Mouse (Mus musculus): ENCODE measurements around the gene Pdcd11. TPM values are rescaled to one million over a fixed set of nuclear protein-coding genes. Genes with fewer than 3 reads are reported as not detected.

Pdcd11 gene
- 5.4 and 5.6 TPM in 2 replicates for polyA plus RNA-seq (2015; fragmentation: Nextera tagmentation; extraction: Ambion mirVana)

GRCm38 (mm10) chr19:47090550-47091156, at the start of gene Pdcd11, which contains the start of gene Usmg5:
Gene Pdcd11, plus strand, starts transcription at chr19:47090768.
Gene Usmg5, minus strand, starts transcription at chr19:47090647.
- peak within 1 kb of the TSS; percentile 99 for H3K9ac ChIP-seq (ENCODE audit: low read depth, low read length)
- H3K27ac ChIP-seq (ENCODE audit: low read length), result peak within 1 kb of the TSS; percentile 90
- H3K9me3 ChIP-seq (replicated peaks; ENCODE audit: control insufficient read depth, low read length, poor library complexity, severe bottlenecking), result no peaks in the 10 kb centered on the region
- peak within 1 kb of the TSS; percentile 95 for H3K4me2 ChIP-seq (ENCODE audit: low read length)
- H3K36me3 ChIP-seq (ENCODE audit: control insufficient read depth, insufficient read depth, low read length), result peaks cover 10% of the 10 kb centered on the region; the same call in 1 of the 2 replicates
- ATAC-seq, result peak; percentile 99
- WGBS, result under 1% methylated on average over 56 of the region's 56 CpGs
- H3K4me1 ChIP-seq (ENCODE audit: control insufficient read depth, insufficient read depth, low read length), result peaks cover 25% of the 10 kb centered on the region
- no peaks in the 10 kb centered on the region for H3K27me3 ChIP-seq (ENCODE audit: control insufficient read depth, insufficient read depth, low read depth, low read length)
- H3K4me3 ChIP-seq (ENCODE audit: low read depth, low read length), result peak within 1 kb of the TSS; percentile 96

DNA sequence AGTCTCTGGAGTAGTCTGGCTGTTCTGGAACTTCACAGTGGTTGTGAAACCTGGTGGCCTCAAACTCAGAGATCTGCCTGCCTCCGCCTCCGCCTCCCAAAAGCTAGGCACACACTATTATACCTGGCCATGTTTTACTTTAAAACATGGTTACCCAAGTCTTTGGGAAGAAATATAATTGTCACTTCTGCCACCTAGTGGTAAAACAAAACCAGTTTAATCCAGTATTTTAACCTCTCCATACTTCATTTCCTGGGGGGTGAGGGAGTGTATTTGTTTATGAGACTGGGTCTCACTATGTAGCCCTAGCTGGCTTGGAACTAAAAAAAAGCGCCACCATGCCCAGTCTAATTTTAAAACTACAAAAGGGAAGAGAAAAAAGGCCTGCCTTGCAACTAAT, 47.0 kb upstream of the Pdcd11 start:
- H3K36me3 ChIP-seq (ENCODE audit: control insufficient read depth, insufficient read depth, low read length), result peaks cover 10% of the 10 kb centered on the region
- no peak overlapping the region for H3K9ac ChIP-seq (ENCODE audit: low read depth, low read length)
- no peaks in the 10 kb centered on the region for H3K9me3 ChIP-seq (replicated peaks; ENCODE audit: control insufficient read depth, low read length, poor library complexity, severe bottlenecking)
- no peak for ATAC-seq
- H3K4me1 ChIP-seq (ENCODE audit: control insufficient read depth, insufficient read depth, low read length), result no peaks in the 10 kb centered on the region
- H3K4me2 ChIP-seq (ENCODE audit: low read length), result no peak overlapping the region
- H3K27me3 ChIP-seq (ENCODE audit: control insufficient read depth, insufficient read depth, low read depth, low read length), result no peaks in the 10 kb centered on the region
- no peak overlapping the region for H3K4me3 ChIP-seq (ENCODE audit: low read depth, low read length)
- WGBS, result 94% methylated on average over 3 of the region's 3 CpGs
- no peak overlapping the region for H3K27ac ChIP-seq (ENCODE audit: low read length)

GRCm38 (mm10) chr19:47046343-47046742, 44.2 kb upstream of the Pdcd11 start:
- Histone ChIP-seq H3K36me3 (ENCODE audit: control insufficient read depth, insufficient read depth, low read length) (peaks cover 5% of the 10 kb centered on the region), H3K4me1 (ENCODE audit: control insufficient read depth, insufficient read depth, low read length) (peaks cover 12% of the 10 kb centered on the region), H3K4me3 (ENCODE audit: low read depth, low read length) (no peak overlapping the region), H3K27ac (ENCODE audit: low read length) (no peak overlapping the region), H3K27me3 (ENCODE audit: control insufficient read depth, insufficient read depth, low read depth, low read length) (no peaks in the 10 kb centered on the region), H3K9me3 (replicated peaks; ENCODE audit: control insufficient read depth, low read length, poor library complexity, severe bottlenecking) (no peaks in the 10 kb centered on the region), H3K9ac (ENCODE audit: low read depth, low read length) (no peak overlapping the region), H3K4me2 (ENCODE audit: low read length) (no peak overlapping the region)
- ATAC-seq, result no peak
- 89% methylated on average over 1 of the region's 1 CpGs for WGBS

GRCm38 (mm10) chr19:47047236-47047833, 43.2 kb upstream of the Pdcd11 start:
- Histone ChIP-seq H3K9me3 (replicated peaks; ENCODE audit: control insufficient read depth, low read length, poor library complexity, severe bottlenecking) (no peaks in the 10 kb centered on the region), H3K9ac (ENCODE audit: low read depth, low read length) (no peak overlapping the region), H3K36me3 (ENCODE audit: control insufficient read depth, insufficient read depth, low read length) (peaks cover 5% of the 10 kb centered on the region), H3K4me3 (ENCODE audit: low read depth, low read length) (no peak overlapping the region), H3K27ac (ENCODE audit: low read length) (no peak overlapping the region), H3K27me3 (ENCODE audit: control insufficient read depth, insufficient read depth, low read depth, low read length) (no peaks in the 10 kb centered on the region), H3K4me2 (ENCODE audit: low read length) (no peak overlapping the region), H3K4me1 (ENCODE audit: control insufficient read depth, insufficient read depth, low read length) (peaks cover 12% of the 10 kb centered on the region)
- 87% methylated on average over 13 of the region's 13 CpGs for WGBS
- ATAC-seq, result no peak

DNA sequence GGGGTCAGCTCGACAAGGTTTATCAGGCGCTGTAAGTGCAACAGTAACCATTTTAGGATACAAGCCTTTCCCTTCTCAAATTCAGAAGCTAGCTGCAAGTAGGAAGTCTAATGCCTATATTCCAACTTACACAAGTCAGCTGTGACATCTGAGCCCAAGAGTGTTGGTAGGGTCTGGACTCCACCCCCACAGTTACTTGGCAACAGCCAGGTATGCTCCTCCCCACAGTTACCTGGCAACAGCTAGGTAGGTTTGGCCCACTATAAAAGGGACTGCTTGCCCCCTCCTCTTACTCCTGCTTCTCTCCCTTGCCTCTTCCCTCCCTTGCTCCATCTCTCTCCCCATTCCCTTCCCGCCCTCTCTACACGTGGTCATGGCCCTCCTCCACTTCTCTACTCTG, 41.5 kb upstream of the Pdcd11 start:
- ATAC-seq, result no peak
- Histone ChIP-seq H3K4me1 (ENCODE audit: control insufficient read depth, insufficient read depth, low read length) (peaks cover 12% of the 10 kb centered on the region), H3K36me3 (ENCODE audit: control insufficient read depth, insufficient read depth, low read length) (peaks cover 5% of the 10 kb centered on the region), H3K27ac (ENCODE audit: low read length) (no peak overlapping the region), H3K4me3 (ENCODE audit: low read depth, low read length) (no peak overlapping the region), H3K9ac (ENCODE audit: low read depth, low read length) (no peak overlapping the region), H3K9me3 (replicated peaks; ENCODE audit: control insufficient read depth, low read length, poor library complexity, severe bottlenecking) (no peaks in the 10 kb centered on the region), H3K27me3 (ENCODE audit: control insufficient read depth, insufficient read depth, low read depth, low read length) (no peaks in the 10 kb centered on the region), H3K4me2 (ENCODE audit: low read length) (peak overlapping the region; percentile 87)
- 66% methylated on average over 4 of the region's 4 CpGs for WGBS

GRCm38 (mm10) chr19:47049840-47050239, 40.7 kb upstream of the Pdcd11 start:
- peak; percentile 33; the same call in 1 of the 2 replicates for ATAC-seq
- peaks cover 12% of the 10 kb centered on the region for H3K4me1 ChIP-seq (ENCODE audit: control insufficient read depth, insufficient read depth, low read length)
- WGBS, result 8% methylated on average over 7 of the region's 7 CpGs
- H3K27me3 ChIP-seq (ENCODE audit: control insufficient read depth, insufficient read depth, low read depth, low read length), result no peaks in the 10 kb centered on the region
- H3K4me2 ChIP-seq (ENCODE audit: low read length), result peak overlapping the region; percentile 87
- H3K9me3 ChIP-seq (replicated peaks; ENCODE audit: control insufficient read depth, low read length, poor library complexity, severe bottlenecking), result no peaks in the 10 kb centered on the region
- peak overlapping the region; percentile 93 for H3K9ac ChIP-seq (ENCODE audit: low read depth, low read length)
- H3K27ac ChIP-seq (ENCODE audit: low read length), result peak overlapping the region; percentile 95; the same call in 1 of the 2 replicates
- peaks cover 5% of the 10 kb centered on the region for H3K36me3 ChIP-seq (ENCODE audit: control insufficient read depth, insufficient read depth, low read length)
- peak overlapping the region; percentile 95 for H3K4me3 ChIP-seq (ENCODE audit: low read depth, low read length)

- WGBS, result 1% methylated on average over 72 of the region's 75 CpGs
- Histone ChIP-seq H3K9ac (ENCODE audit: low read depth, low read length) (peak within 1 kb of the TSS; percentile 93), H3K4me1 (ENCODE audit: control insufficient read depth, insufficient read depth, low read length) (peaks cover 12% of the 10 kb centered on the region), H3K27ac (ENCODE audit: low read length) (peak within 1 kb of the TSS; percentile 95), H3K9me3 (replicated peaks; ENCODE audit: control insufficient read depth, low read length, poor library complexity, severe bottlenecking) (no peaks in the 10 kb centered on the region), H3K36me3 (ENCODE audit: control insufficient read depth, insufficient read depth, low read length) (peaks cover 3% of the 10 kb centered on the region), H3K4me2 (ENCODE audit: low read length) (peak within 1 kb of the TSS; percentile 87), H3K27me3 (ENCODE audit: control insufficient read depth, insufficient read depth, low read depth, low read length) (no peaks in the 10 kb centered on the region), H3K4me3 (ENCODE audit: low read depth, low read length) (peak within 1 kb of the TSS; percentile 95)
- ATAC-seq, result peak; percentile 95
Measured at GRCm38 (mm10) chr19:47050271-47051032, 40.1 kb upstream of the Pdcd11 start, which contains the start of gene Pcgf6. Gene Pcgf6, minus strand, starts transcription at chr19:47050906.

DNA sequence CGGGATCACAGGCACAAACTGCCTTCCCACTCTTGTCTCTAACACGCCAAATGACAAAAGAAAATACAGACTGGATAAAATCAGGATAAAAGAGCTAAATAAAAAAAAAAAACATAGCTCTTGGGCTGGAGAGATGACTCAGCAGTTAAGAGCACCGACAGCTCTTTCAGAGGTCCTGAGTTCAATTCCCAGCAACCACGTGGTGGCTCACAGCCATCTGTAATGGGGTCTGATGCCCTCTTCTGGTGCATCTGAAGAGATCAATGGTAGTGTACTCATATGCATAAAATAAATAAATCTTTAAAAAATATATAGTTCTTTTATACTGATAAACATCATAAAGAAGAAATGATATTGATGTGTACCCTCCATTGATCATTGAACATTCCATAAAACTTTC, 37.6 kb upstream of the Pdcd11 start:
- H3K4me1 ChIP-seq (ENCODE audit: control insufficient read depth, insufficient read depth, low read length), result peaks cover 12% of the 10 kb centered on the region
- no peaks in the 10 kb centered on the region for H3K36me3 ChIP-seq (ENCODE audit: control insufficient read depth, insufficient read depth, low read length)
- no peaks in the 10 kb centered on the region for H3K9me3 ChIP-seq (replicated peaks; ENCODE audit: control insufficient read depth, low read length, poor library complexity, severe bottlenecking)
- no peak overlapping the region for H3K27ac ChIP-seq (ENCODE audit: low read length)
- no peak overlapping the region for H3K9ac ChIP-seq (ENCODE audit: low read depth, low read length)
- no peak overlapping the region for H3K4me2 ChIP-seq (ENCODE audit: low read length)
- no peak for ATAC-seq
- H3K4me3 ChIP-seq (ENCODE audit: low read depth, low read length), result no peak overlapping the region
- 84% methylated on average over 4 of the region's 4 CpGs for WGBS
- H3K27me3 ChIP-seq (ENCODE audit: control insufficient read depth, insufficient read depth, low read depth, low read length), result no peaks in the 10 kb centered on the region

- Histone ChIP-seq H3K9me3 (replicated peaks; ENCODE audit: control insufficient read depth, low read length, poor library complexity, severe bottlenecking) (no peaks in the 10 kb centered on the region), H3K27ac (ENCODE audit: low read length) (no peak overlapping the region), H3K4me1 (ENCODE audit: control insufficient read depth, insufficient read depth, low read length) (peaks cover 12% of the 10 kb centered on the region), H3K4me2 (ENCODE audit: low read length) (no peak overlapping the region), H3K9ac (ENCODE audit: low read depth, low read length) (no peak overlapping the region), H3K27me3 (ENCODE audit: control insufficient read depth, insufficient read depth, low read depth, low read length) (no peaks in the 10 kb centered on the region), H3K4me3 (ENCODE audit: low read depth, low read length) (no peak overlapping the region), H3K36me3 (ENCODE audit: control insufficient read depth, insufficient read depth, low read length) (no peaks in the 10 kb centered on the region)
- 84% methylated on average over 4 of the region's 4 CpGs for WGBS
- ATAC-seq, result no peak
Measured at GRCm38 (mm10) chr19:47053471-47053870, 37.1 kb upstream of the Pdcd11 start.
